Mouse (Mus musculus) adrenal gland, adult 18-20 months (tissue): ENCODE measurements around the gene Wdr35. TPM values are rescaled to one million over a fixed set of nuclear protein-coding genes. Genes with fewer than 3 reads are reported as not detected.
"Not testable (repeated sequence)": the region's sequence is repeated elsewhere in the genome, so short reads cannot be mapped to it uniquely, and the experiment has no call there.

ENCODE experiments used
- DNase-seq, 2 experiments: peaks; one replicate each; pipeline ENCODE4 v3.0.0; 2021 to 2022; ENCODE audit warnings: low spot score in 2 of 2
- total RNA-seq, 2 experiments: library from RNA; stranded (reverse); gene quantifications; 1 replicate in 1 of 2; 2 replicates in 1 of 2; pipeline ENCODE4 v1.2.3; 2021

Wdr35 gene
- total RNA-seq, 2 experiments from 2014 or later, result 12.6 to 14.7 TPM

- peak in 1 of 2 experiments; percentile 25 for DNase-seq
Measured at GRCm38 (mm10) chr12:9002038-9002648, 28.5 kb downstream of the Wdr35 start.

- no peak for DNase-seq
Measured at GRCm38 (mm10) chr12:9007146-9007545, 33.5 kb downstream of the Wdr35 start.

GRCm38 (mm10) chr12:9007811-9008210 lies 34.1 kb downstream of the Wdr35 start:
- no peak for DNase-seq

- DNase-seq, result no peak
Measured at GRCm38 (mm10) chr12:9010311-9010710, 36.6 kb downstream of the Wdr35 start.

GRCm38 (mm10) chr12:9016376-9016775 lies 42.7 kb downstream of the Wdr35 start:
- DNase-seq, result no peak

GRCm38 (mm10) chr12:9020431-9020830 lies 46.7 kb downstream of the Wdr35 start:
- no peak for DNase-seq

- no peak for DNase-seq
Measured at GRCm38 (mm10) chr12:9020986-9021385, 47.3 kb downstream of the Wdr35 start.

- no peak for DNase-seq
Measured at GRCm38 (mm10) chr12:9023031-9023430, 49.3 kb downstream of the Wdr35 start.

- DNase-seq, result no peak
Measured at GRCm38 (mm10) chr12:9024071-9024470, 50.4 kb downstream of the Wdr35 start.

- DNase-seq, result no peak
Measured at GRCm38 (mm10) chr12:9024736-9025135, 51.0 kb downstream of the Wdr35 start.

- no peak for DNase-seq
Measured at GRCm38 (mm10) chr12:9026843-9027242, 53.2 kb downstream of the Wdr35 start.

GRCm38 (mm10) chr12:9028816-9029215 lies 55.1 kb downstream of the Wdr35 start:
- not testable (repeated sequence) for DNase-seq

- DNase-seq, result no peak
Measured at GRCm38 (mm10) chr12:9029506-9029887, 55.8 kb downstream of the Wdr35 start.

GRCm38 (mm10) chr12:9029888-9030723 lies 56.4 kb downstream of the Wdr35 start, which contains the start of gene Ttc32:
TSS of gene Ttc32 (plus strand) at chr12:9029997.
- peak; percentile 95 for DNase-seq

GRCm38 (mm10) chr12:9031166-9031565 lies 57.5 kb downstream of the Wdr35 start:
- DNase-seq, result no peak

- DNase-seq, result no peak
Measured at GRCm38 (mm10) chr12:9033140-9033539, 59.4 kb downstream of the Wdr35 start.

- no peak for DNase-seq
Measured at GRCm38 (mm10) chr12:9036409-9036808, 62.7 kb downstream of the Wdr35 start.

- DNase-seq, result no peak
Measured at GRCm38 (mm10) chr12:9040177-9040576, 66.5 kb downstream of the Wdr35 start.

- DNase-seq, result no peak
Measured at GRCm38 (mm10) chr12:9040686-9041085, 67.0 kb downstream of the Wdr35 start.

- DNase-seq, result no peak
Measured at GRCm38 (mm10) chr12:9042316-9042715, 68.6 kb downstream of the Wdr35 start.

GRCm38 (mm10) chr12:9042759-9043158 lies 69.1 kb downstream of the Wdr35 start:
- DNase-seq, result no peak

- no peak for DNase-seq
Measured at GRCm38 (mm10) chr12:9044666-9045065, 71.0 kb downstream of the Wdr35 start.
